Mouse (Mus musculus): Measurements from ENCODE around the gene Rbms3.

The Rbms3 gene

GRCm38 (mm10) chr9:117041993-117042366 lies 587.7 kb downstream of the Rbms3 start:
- no peak for DNase-seq (ENCODE audit: low read depth)

- DNase-seq (ENCODE audit: low read depth), result no peak
Measured at GRCm38 (mm10) chr9:117041291-117041992, 588.3 kb downstream of the Rbms3 start.

- no peak for DNase-seq (ENCODE audit: low read depth)
Measured at GRCm38 (mm10) chr9:117039941-117040453, 589.7 kb downstream of the Rbms3 start.

- no peak for DNase-seq (ENCODE audit: low read depth)
Measured at GRCm38 (mm10) chr9:117032690-117033089, 597.0 kb downstream of the Rbms3 start.

- no peak for DNase-seq (ENCODE audit: low read depth)
Measured at GRCm38 (mm10) chr9:117031237-117031636, 598.5 kb downstream of the Rbms3 start.

GRCm38 (mm10) chr9:117030837-117031236 lies 598.9 kb downstream of the Rbms3 start:
- DNase-seq (ENCODE audit: low read depth), result no peak

GRCm38 (mm10) chr9:117029953-117030352 lies 599.8 kb downstream of the Rbms3 start:
- DNase-seq (ENCODE audit: low read depth), result no peak

- no peak for DNase-seq (ENCODE audit: low read depth)
Measured at GRCm38 (mm10) chr9:117028586-117028985, 601.1 kb downstream of the Rbms3 start.

GRCm38 (mm10) chr9:117022086-117022485 lies 607.6 kb downstream of the Rbms3 start:
- no peak for DNase-seq (ENCODE audit: low read depth)

- no peak for DNase-seq (ENCODE audit: low read depth)
Measured at GRCm38 (mm10) chr9:117021506-117021905, 608.2 kb downstream of the Rbms3 start.

- no peak for DNase-seq (ENCODE audit: low read depth)
Measured at GRCm38 (mm10) chr9:117020216-117020615, 609.5 kb downstream of the Rbms3 start.

GRCm38 (mm10) chr9:117018741-117019163 lies 611.0 kb downstream of the Rbms3 start:
- DNase-seq (ENCODE audit: low read depth), result no peak

- DNase-seq (ENCODE audit: low read depth), result no peak
Measured at GRCm38 (mm10) chr9:117018301-117018700, 611.4 kb downstream of the Rbms3 start.

GRCm38 (mm10) chr9:117016605-117017319 lies 613.0 kb downstream of the Rbms3 start:
- DNase-seq (ENCODE audit: low read depth), result no peak

- no peak for DNase-seq (ENCODE audit: low read depth)
Measured at GRCm38 (mm10) chr9:117013386-117013785, 616.3 kb downstream of the Rbms3 start.

GRCm38 (mm10) chr9:117010801-117011200 lies 618.9 kb downstream of the Rbms3 start:
- DNase-seq (ENCODE audit: low read depth), result no peak

GRCm38 (mm10) chr9:117008194-117008593 lies 621.5 kb downstream of the Rbms3 start:
- no peak for DNase-seq (ENCODE audit: low read depth)

GRCm38 (mm10) chr9:117002083-117002482 lies 627.6 kb downstream of the Rbms3 start:
- DNase-seq (ENCODE audit: low read depth), result no peak

GRCm38 (mm10) chr9:116999186-116999585 lies 630.5 kb downstream of the Rbms3 start:
- DNase-seq (ENCODE audit: low read depth), result no peak

GRCm38 (mm10) chr9:116990321-116990720 lies 639.4 kb downstream of the Rbms3 start:
- DNase-seq (ENCODE audit: low read depth), result no peak

- no peak for DNase-seq (ENCODE audit: low read depth)
Measured at GRCm38 (mm10) chr9:116980801-116981200, 648.9 kb downstream of the Rbms3 start.

- no peak for DNase-seq (ENCODE audit: low read depth)
Measured at GRCm38 (mm10) chr9:116977428-116977827, 652.3 kb downstream of the Rbms3 start.
